Mouse (Mus musculus) heart, postnatal 4 days (tissue): ENCODE data around the gene Cux1. TPM values are rescaled to one million over a fixed set of nuclear protein-coding genes. Genes with fewer than 3 reads are reported as not detected.
A peak's percentile ranks its signal among the peaks of the same experiment; 100 is the strongest.

Source experiments
- DNase-seq: peaks from one replicate; pipeline ENCODE4 v3.0.0; 2021
- total RNA-seq, 2 experiments: library from RNA; stranded (reverse); gene quantifications; 2 replicates each; pipeline ENCODE4 v1.2.3; 2021

Cux1 gene
- total RNA-seq, 2 experiments from 2014 or later, result 126 to 131 TPM

- no peak for DNase-seq
Measured at GRCm38 (mm10) chr5:136297691-136298090, 269.6 kb downstream of the Cux1 start.

- DNase-seq, result no peak
Measured at GRCm38 (mm10) chr5:136296911-136297310, 270.4 kb downstream of the Cux1 start.

- DNase-seq, result peak; percentile 47
Measured at GRCm38 (mm10) chr5:136292971-136293418, 274.3 kb downstream of the Cux1 start.

- DNase-seq, result no peak
Measured at GRCm38 (mm10) chr5:136292361-136292760, 274.9 kb downstream of the Cux1 start.

GRCm38 (mm10) chr5:136291562-136291961 lies 275.7 kb downstream of the Cux1 start:
- peak; percentile 45 for DNase-seq

GRCm38 (mm10) chr5:136289776-136290175 lies 277.5 kb downstream of the Cux1 start:
- no peak for DNase-seq

GRCm38 (mm10) chr5:136288351-136289081 lies 278.8 kb downstream of the Cux1 start:
- DNase-seq, result no peak

GRCm38 (mm10) chr5:136286566-136286965 lies 280.7 kb downstream of the Cux1 start:
- DNase-seq, result no peak

- no peak for DNase-seq
Measured at GRCm38 (mm10) chr5:136285106-136285505, 282.2 kb downstream of the Cux1 start.

GRCm38 (mm10) chr5:136281351-136281750 lies 285.9 kb downstream of the Cux1 start:
- DNase-seq, result peak; percentile 48

GRCm38 (mm10) chr5:136274739-136275138 lies 292.6 kb downstream of the Cux1 start:
- DNase-seq, result no peak

GRCm38 (mm10) chr5:136269937-136270336 lies 297.4 kb downstream of the Cux1 start:
- DNase-seq, result no peak

GRCm38 (mm10) chr5:136266077-136266476 lies 301.2 kb downstream of the Cux1 start:
- DNase-seq, result no peak

GRCm38 (mm10) chr5:136263342-136263741 lies 303.9 kb downstream of the Cux1 start:
- DNase-seq, result peak; percentile 26

- peak; percentile 83 for DNase-seq
Measured at GRCm38 (mm10) chr5:136258919-136259318, 308.4 kb downstream of the Cux1 start.

GRCm38 (mm10) chr5:136252899-136253298 lies 314.4 kb downstream of the Cux1 start:
- DNase-seq, result peak; percentile 83

GRCm38 (mm10) chr5:136251004-136251403 lies 316.3 kb downstream of the Cux1 start:
- peak; percentile 50 for DNase-seq

GRCm38 (mm10) chr5:136248441-136248840 lies 318.8 kb downstream of the Cux1 start:
- DNase-seq, result no peak

GRCm38 (mm10) chr5:136246452-136246838 lies 320.8 kb downstream of the Cux1 start, which contains the start of gene Sh2b2:
TSS of gene Sh2b2 (minus strand) at chr5:136246556.
- DNase-seq, result no peak

GRCm38 (mm10) chr5:136245541-136246451 lies 321.5 kb downstream of the Cux1 start:
- DNase-seq, result no peak

GRCm38 (mm10) chr5:136244762-136245540 lies 322.3 kb downstream of the Cux1 start:
- DNase-seq, result peak; percentile 88
